Mouse (Mus musculus) thymus, postnatal 36 days (tissue): ENCODE results near the gene Gm48552.

ENCODE experiments used
- DNase-seq, 2 experiments: peaks; one replicate each; pipeline ENCODE4 v3.0.0; 2022; ENCODE audit warnings: mixed read lengths in 2 of 2

The Gm48552 gene

DNA sequence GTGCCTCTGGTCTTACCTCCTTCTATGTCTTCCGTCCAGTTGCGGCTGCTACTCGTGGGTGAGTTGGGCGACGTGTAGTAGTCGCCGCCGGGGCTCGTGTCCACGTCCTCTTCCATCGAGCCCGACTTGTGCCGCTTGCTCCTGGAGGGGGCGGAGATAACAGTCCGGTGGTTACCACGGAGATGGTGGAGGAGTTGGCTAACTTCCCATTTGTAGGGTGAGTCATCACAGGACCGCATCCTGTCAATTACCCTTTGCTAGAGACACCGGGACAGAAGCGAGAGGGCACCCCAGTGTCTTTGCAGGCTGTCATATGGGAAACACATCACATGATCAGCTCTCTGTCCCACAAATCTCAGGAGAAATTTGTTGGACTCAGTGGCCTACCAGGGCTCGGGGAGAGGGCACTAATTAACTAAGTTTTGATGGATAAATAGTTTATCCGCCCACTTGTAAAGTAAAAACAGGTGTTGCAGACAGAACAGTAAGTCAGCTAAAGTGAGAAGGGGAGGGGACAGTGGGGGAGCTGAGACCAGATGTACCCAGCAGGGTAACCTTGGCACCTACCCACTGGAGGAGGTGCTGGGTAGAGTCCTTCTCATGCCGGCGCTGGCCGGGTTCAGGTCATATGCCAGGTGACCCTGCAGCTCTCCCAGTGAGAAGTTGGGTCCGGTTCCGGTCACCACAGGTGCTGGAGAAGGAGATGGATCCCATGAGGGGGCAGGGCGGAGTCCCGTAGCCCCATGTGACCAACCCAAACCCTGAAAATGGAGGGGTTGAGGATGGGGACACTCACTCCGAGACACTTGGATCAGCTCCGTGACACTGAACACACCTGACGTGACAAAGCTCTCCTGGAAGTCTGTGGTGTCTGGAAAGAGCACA, 19.0 kb downstream of the Gm48552 start:
- no peak for DNase-seq

DNA sequence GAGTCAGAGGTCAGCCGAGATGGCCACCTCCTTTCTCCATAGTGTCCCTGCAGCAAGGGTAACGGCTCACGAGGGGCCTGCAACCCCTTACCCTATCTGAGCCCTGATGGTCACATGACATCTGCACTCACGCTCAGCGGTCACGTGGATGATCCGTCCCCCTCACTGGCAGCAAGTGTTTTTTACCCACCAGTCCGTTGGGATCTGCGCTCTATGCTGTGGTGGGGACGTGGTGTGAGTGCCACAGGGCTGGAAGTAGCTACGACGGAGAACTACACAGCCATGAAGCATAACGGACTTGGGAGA, 19.6 kb downstream of the Gm48552 start:
- DNase-seq, result no peak

DNA sequence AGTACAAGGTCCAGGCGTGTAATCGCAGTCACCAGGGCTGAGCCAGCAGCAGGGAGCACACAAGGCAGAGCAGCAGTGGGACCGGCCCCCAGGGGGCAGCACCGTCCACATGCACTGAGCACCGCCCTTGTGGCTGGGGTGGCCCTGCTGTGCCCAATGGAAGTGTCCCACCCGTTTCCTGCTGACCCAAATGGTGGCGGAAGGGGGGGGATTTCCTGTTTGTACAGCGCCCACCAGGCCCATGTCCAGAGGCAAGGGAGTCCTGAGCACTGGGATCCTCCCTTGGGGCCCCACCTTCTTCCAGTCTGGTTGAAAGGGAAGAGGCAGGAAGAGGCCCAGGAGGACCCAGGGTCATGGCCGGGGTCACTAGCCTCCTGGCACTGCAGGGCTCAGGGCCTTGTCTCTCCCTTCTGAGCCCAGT, 20.1 kb downstream of the Gm48552 start:
- DNase-seq, result peak; percentile 70

DNA sequence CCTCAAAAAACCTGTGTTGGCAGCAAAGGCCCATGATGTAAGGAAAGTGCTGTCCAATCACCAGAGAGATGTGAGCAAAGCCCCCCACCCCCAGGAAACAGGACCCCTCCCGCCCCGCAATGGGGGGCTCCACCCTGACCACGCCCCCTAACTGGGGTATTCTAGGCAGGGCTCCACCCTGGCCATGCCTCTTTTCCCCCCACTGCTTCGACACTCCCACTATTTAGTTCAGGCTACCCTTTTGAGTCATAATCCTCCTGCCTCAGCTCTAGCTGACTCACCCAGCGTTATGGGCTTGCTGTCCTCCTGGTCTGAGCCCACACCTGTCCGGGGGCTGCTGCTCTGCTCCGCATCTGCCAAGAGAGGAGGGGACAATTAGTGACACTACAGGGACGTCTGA, 20.5 kb downstream of the Gm48552 start:
- no peak for DNase-seq

DNA sequence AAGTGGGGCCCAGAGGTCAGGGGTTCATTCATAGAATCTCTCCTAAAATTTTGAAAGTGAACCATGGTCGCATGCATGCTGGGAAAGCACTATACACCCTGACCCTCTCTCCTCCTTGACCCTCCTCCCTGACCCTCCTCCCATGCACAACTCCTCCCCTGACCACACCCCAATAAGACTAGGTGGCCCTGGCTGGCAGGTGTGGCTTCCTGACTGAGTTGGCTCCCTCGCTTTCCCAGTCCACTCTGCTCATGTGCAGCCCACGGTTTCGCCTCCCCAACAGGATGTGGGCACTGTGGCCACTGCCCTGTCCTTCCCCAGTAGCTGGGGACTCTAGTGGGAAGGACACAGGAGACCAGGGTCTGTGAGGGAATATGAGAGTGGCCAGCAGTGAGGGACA, 21.5 kb downstream of the Gm48552 start:
- no peak for DNase-seq

DNA sequence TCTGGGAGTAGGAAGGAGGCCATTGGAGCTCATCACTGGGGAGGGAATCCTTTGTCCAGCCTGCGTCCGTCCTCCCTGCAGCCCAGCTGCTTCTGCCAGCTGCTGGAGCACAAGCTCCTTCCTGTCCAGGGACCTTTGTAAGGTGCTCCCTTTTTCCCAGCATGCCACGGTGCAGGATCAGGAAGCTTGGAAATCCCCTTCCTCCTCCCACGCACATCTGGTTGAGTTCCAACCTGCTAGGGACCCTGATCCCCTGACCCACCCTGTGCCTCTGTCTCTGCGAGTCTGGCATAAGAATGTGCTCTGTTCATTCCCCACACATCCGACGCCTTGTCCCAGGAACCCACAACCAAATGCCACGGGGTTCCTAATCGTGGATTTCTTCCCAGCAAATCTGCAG, 22.2 kb downstream of the Gm48552 start:
- DNase-seq, result no peak

DNA sequence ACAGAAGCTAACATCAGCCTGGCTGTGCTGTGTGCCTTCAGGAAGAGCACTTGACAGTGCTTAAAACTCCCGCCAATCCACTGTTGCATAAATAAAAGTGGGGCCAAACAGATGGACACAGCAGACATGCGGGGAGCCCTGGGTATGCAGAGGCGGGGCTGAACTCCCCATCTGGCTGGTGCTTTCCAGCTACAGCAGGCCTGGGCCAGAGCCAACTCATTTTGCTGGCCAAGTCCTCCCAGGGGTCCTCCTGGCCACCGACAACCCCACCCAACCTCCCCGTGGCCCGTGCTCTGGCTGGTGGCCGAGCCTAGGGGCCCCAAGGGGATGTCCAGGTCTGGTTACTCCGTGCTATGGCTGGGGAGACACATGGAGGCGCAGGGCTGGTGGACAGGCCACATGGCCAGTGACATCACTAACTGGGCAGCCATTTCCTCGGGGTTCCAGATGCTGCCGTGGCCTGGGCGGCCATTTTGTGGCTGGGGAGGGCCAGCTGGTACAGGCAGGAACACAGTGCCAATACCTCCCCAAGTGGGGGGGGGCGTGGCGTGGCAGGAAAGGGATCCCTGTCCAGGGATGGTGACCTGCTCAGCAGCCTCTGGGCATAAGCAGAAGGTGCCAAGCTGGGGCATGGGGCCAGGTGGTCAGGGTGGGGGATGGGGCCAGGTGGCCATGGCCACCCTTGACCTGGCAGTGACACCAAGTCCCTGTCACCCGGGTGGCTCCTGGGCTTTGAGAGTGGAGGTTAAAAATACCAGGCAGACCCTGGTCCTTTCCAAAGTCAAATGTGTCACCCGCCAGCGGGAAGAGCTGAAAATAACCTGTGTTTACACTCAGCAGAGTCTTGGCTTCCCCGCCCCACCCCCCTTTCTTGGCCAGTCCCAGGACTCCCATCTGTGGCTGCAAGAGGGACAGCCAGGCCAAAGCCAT, 22.9 kb downstream of the Gm48552 start:
- DNase-seq, result peak in 1 of 2 experiments; percentile 18

DNA sequence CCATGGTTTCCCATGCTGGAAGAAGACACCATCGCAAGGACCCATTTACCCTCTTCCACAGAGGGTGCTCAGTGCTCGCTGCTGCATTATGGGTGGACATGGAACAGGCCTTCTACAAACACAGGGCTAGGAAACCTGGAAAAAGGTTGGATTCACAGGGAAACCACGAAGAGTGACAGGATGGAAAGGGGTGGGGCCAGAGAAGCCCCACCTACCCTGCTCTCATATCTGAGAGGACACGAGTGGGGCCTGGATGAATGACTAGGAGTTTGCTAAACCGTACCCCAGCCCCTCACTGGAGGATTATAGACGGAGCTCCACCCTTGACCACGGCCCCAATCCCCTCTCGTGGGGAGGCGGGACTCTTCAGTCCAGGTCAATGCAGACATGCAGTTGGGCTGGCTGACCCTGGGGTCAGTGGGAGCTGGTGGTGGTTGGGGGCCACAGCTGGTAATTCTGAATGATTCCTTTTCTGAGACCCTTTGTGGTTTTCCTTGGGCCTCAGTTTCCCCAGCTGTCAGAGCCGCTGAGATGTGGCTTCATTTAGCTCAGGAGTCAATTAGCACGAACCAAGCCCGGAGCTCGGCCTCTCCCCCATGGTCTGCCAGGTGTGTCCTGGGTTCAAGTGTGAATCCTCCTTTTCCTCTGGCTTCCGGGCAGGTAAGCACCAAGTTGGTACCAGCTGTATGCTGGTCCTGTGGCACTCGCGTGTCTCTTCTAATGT, 23.9 kb downstream of the Gm48552 start:
- DNase-seq, result no peak

DNA sequence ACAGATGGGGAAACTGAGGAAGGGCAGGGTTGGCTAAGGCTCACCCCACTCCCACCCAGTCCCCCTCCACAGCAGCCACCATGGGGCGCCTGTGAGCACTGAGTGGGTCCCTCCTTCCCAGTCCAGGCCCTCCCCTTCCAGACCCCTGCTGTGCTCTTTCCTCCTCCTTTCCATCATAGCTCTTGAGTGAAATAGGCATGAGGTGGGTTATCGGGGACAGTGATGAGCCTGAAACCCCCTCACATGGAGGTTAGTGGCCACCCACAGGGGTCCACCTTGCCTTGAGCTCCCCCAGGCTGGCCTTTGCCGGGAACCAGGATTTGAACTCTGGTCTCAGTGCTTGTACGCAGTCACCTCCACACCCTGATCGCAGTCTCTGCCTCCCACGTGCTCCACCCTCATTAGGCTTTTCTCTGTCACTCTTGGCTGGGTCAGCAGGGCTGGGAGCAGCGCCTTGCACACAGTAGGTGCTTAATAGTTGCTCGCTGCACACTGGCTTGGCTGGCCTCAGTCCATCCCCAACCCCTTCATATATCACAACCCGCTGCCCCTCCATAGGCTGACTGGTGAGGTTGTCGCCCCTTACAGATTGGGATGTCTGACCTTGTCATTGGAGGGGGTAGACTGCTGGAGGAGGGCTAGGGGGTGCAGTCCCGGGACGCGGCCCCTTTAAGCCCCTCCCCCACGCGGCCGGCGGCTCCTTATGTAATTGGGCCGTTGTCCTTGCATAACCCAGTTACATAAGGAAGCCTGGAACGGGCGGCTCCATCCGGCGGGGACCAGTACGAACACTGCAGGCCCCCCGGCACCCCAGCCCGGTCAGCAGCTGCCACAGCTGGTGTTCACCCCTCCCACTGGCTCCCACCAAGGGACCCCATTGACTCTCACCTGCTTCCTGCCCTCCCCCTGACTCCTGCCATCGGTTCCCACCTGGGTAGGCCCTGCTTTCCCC, 24.8 kb downstream of the Gm48552 start:
- peak in 1 of 2 experiments; percentile 39 for DNase-seq

DNA sequence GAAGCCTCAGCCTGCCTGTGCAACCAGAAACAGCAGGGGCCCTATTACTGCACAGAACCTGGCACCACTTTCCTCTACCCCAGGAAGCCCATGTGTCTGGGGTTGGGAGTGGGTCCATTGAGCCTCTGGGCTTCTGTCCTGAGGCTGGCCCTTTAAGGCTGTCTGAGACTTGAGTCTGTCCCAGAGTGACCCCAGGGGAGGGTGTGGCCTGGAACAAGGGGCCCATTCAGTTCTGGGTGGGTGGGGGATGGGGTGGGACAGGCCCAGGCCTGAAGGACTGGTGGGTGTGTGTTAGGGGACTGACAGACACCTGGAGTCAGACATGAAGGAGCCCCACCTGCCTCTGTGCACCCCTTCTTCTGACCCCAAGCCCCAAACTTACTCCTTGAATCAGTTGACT, 25.9 kb downstream of the Gm48552 start:
- DNase-seq, result no peak

DNA sequence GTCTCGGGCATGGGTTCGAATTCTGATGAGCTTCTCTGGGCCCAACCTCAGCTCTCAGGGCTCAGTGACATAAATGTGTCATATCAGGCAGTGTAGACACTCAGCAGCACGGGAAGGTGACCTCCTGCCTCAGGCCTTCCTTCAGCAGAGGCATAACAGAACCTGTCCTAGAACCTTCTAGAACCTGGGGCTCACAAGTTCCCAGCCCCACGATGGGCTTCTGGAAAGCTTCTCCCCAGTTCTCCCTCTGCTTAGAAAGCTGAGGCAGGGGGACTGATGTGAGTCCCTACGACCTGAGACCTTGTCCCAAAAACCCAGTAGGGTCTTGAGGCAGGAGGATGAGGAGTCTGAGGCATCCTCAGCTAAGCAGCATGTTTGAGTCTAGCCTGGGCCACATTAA, 26.3 kb downstream of the Gm48552 start:
- DNase-seq, result no peak

DNA sequence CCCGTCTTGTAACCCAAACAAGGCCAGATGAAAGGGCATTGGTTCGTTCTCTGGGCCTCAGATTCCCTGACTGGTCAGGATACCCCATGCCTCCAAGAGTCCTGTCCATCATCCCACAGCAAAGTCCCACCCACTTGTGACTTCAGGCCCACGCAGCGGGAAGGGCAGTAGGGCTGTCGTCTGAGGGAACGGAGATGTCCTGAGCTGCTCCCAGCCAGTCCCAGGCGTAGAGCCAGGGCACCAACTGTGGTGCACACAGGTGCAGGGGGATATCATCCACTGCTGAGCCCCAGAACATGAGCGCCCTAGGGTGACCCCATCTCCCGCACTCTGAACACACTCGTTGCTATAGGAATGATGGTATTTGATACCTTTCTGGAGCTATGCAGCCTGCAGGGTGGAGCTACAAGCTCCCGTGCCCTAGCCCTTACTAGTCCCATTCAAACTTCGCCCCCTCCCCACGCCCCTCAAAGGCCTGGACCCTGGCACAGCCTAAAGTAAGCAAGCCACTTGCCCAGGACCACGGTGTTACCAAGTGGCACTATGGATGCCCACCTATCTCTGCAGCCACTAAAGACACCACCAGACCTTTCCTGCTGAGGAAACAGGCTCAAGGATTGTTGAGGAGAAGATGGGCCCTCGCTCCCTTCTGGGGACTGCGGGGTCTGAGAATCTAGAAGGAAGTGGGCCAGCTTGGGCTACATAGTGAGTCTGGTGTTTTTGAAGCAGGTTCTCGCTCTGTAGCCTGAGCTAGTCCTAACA, 26.9 kb downstream of the Gm48552 start:
- no peak for DNase-seq

DNA sequence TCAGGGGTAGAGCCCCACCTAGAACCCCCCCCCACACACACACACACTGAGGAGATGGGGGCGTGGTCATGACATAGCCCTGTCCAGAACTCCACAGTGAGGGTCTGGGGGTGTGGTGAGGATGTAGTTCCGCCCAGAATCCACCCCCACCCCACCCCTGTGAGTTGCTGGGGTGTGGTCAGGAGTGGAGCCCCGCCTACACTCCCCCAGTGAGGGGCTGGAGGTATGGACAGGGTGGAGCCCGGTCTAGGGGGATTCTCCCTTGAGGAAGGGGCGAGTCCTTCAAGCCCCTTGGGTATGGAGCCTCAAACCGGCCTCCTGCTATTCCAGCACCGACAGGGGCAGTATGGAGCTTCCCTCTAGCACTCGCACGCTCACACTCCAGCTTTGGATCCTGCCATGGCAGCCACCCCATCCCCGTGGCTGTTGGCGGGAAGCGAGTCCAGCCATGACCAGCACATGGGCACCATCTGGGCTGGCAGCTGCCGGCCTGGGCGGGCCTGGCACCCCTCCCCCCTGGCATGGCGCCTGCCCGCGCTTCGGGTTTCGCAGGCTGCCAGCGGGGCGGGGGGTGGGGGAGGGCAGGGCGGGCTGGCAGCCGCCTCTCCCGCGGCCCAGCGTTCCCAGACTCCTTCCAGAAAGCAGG, 27.9 kb downstream of the Gm48552 start:
- DNase-seq, result peak in 1 of 2 experiments; percentile 33

DNA sequence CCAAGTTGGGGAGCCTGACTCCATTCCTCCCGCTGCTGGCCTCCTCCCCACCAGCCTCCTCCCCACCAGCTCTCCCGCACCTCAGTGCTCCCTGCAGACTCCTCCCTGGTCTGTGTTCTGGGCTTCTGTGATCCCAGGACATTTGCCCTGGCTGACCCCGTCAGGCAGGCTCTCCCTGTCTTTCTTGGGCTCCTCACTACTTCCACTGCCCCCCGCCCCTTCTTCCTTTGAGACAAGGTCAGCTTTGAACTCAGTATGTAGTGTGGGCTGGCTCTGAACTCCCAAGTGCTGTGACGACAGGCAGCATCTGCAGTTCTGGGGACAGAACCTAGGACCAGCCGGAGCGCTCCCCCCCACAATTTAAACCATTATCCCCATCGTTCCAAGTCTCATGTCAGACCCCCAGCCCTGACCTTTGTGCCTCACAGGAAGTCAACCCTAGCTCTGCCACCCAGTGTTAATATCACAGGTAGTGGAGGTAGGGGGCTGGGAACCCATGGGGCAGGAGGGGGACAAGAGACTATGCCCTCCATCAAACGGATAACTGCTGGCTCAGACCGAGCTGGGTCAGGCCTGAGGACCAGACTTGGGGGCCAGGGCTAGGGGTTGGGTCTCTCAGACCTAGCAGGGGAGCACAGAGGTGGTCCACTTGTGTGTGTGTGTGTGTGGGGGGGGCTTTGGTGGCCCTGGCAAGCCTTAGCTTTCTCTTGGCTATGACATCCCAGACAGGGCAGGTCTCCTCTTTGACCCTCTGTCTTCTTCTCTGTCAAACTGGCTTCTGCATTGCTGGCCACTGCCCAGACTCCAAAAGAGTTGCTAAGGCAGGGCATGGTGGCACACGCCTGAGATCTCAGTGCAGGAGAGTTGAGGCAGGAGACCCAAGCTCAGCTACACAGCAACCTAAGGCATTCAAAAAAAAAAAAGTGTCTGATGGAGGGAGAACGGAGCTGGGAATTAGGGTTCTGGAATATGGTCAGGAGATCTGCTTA, 28.7 kb downstream of the Gm48552 start:
- DNase-seq, result peak in 1 of 2 experiments; percentile 2

DNA sequence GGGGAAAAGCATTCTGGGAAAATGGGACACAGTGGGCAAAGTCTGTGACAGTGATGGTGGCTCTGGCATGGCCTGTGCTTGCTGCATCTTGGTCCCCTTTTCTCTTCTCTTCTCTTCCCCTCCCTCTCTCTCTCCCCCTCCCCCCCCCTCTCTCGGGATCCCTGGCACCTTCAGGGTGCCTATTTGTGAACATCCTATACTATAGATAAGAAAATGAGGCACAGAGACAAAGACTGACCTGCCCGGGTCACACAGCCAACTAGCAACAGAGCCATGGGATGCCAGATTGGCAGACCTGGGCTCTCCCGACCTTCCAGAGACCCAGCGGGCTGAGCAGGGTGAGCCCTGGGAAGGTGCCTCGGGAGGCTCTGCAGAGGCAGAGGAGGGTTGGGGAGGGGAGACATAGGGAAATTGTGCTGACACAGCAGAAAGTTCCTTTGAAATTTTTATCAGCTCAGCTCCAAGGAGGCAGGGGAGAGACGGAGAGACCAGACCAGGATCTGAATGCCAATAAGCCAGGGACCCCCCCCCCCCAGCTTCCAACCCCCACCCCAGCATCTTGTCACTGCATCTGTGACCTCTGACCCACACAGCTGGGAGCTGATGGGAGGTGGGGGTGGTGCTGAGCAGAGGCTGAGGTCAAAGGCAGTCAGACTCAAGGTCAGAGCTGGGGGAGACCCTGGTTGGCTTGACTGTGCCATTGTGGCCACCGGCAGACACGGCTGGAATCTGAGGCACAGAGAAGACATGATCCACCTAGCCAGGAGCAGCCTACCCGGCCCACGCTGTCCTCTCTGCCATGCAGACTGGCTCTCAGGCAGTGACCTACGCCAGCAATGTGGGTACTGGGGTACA, 29.6 kb downstream of the Gm48552 start:
- DNase-seq, result peak in 1 of 2 experiments; percentile 3

DNA sequence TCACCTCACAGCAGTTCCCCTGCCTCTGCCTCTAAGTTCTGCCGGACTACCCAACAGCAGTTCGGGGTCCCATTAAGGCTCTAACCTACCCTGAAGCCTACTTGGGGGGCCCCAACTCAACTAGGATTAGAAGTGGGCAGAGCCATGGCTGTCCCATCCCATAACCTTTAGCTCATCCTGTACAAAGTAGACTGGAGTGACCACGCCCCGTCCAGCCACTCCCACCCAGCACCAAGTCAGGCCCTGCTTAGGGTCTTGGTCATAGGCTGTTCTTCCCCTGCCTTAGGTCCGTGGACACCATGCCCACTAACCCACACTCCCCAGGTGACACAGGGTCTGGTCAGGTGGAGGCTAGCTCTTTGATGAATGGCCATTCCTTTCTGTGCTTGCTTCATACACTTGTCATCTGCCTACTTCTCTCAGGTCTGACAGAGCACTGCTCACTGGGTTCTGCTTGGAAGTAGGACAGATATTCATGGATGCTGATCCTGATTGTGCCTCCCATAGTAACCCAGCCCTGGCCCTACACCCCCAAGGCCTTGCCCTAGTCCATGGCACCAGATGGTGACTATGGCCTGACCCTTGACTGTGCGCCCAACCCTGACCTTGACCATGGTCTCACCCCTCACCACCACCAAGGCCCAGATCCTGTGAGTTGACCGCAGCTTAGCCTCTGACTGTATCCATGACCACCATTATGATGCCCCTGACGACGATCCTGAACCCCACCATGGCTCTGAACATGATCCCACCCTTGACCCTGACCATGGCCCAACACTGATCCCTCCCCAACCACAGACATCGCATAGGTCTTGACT, 30.5 kb downstream of the Gm48552 start:
- DNase-seq, result peak in 1 of 2 experiments; percentile 1

DNA sequence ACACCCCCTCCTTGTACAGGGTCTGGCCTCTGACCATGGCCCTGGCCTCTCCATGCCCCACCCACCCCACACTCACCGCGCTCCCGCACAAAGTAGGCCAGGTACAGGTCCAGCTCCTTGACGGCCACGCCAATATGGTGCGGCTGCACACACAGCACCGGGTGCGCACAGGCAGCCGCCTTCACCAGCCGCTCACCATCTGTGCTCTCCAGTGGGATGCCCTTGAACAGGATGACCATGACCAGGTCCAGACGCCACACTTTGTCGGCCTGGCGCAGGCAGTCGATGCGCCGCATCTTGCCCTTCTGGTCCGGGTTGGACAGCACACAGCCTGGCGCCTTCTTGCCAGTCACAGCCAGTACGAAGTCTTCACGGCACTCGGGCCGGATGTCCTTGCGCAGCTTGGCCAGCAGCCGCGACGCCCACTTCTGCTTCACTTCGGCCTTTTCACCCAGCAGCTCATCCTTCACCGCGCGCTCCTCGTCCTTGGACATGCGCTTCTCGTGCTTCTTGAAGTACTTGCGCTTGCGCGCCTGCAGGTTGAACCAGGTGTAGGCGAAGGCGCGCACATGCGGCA, 31.5 kb downstream of the Gm48552 start:
- peak in 1 of 2 experiments; percentile 11 for DNase-seq
